Mouse (Mus musculus) stomach, postnatal 0 days (tissue): Measurements from ENCODE around the gene Zfp281. TPM values are rescaled to one million over a fixed set of nuclear protein-coding genes. Genes with fewer than 3 reads are reported as not detected.

Experiments
- ATAC-seq: fragments of 200-750 bp; cut with Nextera tagmentation; 2 replicates; pipeline ENCODE4 v1.8.0; 2017; ENCODE audit not compliant: low FRiP score, low TSS enrichment
- DNase-seq: peaks from one replicate; pipeline ENCODE4 v3.0.0-alpha.2; 2016; ENCODE audit warnings: low spot score
- H3K27ac ChIP-seq: fragments of 300-500 bp; sonication (generic); replicated peaks from 2 replicates; pipeline ENCODE4 v1.5.1; 2014; ENCODE audit warnings: mild to moderate bottlenecking, control low read depth
- H3K27me3 ChIP-seq: fragments of 300-500 bp; sonication (generic); 2 replicates; pipeline ENCODE4 v1.6.1; 2014; ENCODE audit warnings: low read length; ENCODE audit not compliant: control insufficient read depth, insufficient read depth
- H3K36me3 ChIP-seq: fragments of 300-500 bp; sonication (generic); 2 replicates; pipeline ENCODE4 v1.6.1; 2014; ENCODE audit warnings: low read length, mixed read lengths; ENCODE audit not compliant: control insufficient read depth, insufficient read depth
- H3K4me1 ChIP-seq: fragments of 300-500 bp; sonication (generic); replicated peaks from 2 replicates; pipeline ENCODE4 v1.6.1; 2014; ENCODE audit warnings: antibody characterized with exemption; ENCODE audit not compliant: control insufficient read depth, insufficient read depth
- H3K4me2 ChIP-seq: fragments of 300-500 bp; sonication (generic); replicated peaks from 2 replicates; pipeline ENCODE4 v1.6.1; 2014; ENCODE audit warnings: low read depth, mild to moderate bottlenecking, control low read depth, moderate library complexity
- H3K4me3 ChIP-seq: fragments of 300-500 bp; sonication (generic); 2 replicates; pipeline ENCODE4 v1.5.1; 2014; ENCODE audit warnings: low read depth, low read length, control low read depth
- H3K9ac ChIP-seq: fragments of 300-500 bp; sonication (generic); 2 replicates; pipeline ENCODE4 v1.6.1; 2014; ENCODE audit warnings: mild to moderate bottlenecking, low read length, control low read depth, mixed read lengths
- H3K9me3 ChIP-seq: fragments of 300-500 bp; sonication (generic); 2 replicates; pipeline ENCODE4 v1.6.1; 2016; ENCODE audit warnings: low read length; ENCODE audit not compliant: control insufficient read depth
- CTCF ChIP-seq: IDR thresholded peaks from 2 replicates; pipeline ENCODE4 v1.5.1; 2016; ENCODE audit warnings: antibody characterized with exemption, low read depth, mild to moderate bottlenecking, moderate library complexity
- EP300 ChIP-seq: optimal IDR thresholded peaks from 2 replicates; pipeline ENCODE3; 2016; ENCODE audit warnings: antibody characterized with exemption
- WGBS: fragments of 180-500 bp; shearing (Covaris S2); extraction: QIAGEN DNeasy Blood & Tissue Kit; methylation state at CpG from one replicate; pipeline ENCODE4 v1.1.7; 2014; 5-methylcytosine and 5-hydroxymethylcytosine counted together
- polyA plus RNA-seq: library from polyadenylated mRNA; unstranded; fragments of >200 nt; fragmentation: Nextera tagmentation; extraction: Ambion mirVana; gene quantifications from 2 replicates; pipeline ENCODE4 v1.2.1, GENCODE M21; 2015

Gene Zfp281
- polyA plus RNA-seq, 1 experiment from 2014 or later, result 7.5 TPM

DNA sequence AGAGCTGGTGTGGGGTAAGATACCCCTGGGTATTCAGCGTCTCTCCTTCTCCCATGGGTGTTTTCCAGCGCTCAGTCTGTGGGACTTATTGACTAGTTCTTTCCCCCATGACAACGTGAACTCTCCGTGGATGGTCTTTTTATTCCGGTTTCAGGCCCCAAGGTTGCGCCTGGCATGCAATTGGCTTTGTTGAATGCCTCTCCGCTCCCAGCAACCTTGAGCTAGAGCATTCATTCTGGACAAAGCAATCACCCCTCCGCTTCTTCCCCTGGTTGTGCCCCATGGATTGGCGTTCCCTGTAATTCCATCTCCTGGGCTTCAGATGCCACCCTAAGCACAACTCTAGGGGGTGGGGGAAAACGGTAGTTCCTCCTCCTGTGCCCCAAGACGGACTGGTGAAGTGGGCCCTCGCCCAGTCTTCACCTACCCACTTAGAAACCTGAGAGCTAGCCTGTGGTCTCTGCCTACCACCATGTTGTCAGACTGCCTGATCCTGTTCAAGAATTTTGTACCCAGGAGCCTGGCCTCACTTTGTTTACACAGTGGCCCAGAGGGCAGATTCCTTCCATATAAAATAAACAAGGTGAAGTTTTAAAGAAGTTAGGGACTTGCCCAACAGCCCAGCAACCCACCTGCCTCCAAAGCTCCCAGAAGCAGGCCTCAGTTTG lies 47.2 kb downstream of the Zfp281 start:
- 87% methylated on average over 12 of the region's 12 CpGs for WGBS
- no peak overlapping the region for H3K27ac ChIP-seq

DNA sequence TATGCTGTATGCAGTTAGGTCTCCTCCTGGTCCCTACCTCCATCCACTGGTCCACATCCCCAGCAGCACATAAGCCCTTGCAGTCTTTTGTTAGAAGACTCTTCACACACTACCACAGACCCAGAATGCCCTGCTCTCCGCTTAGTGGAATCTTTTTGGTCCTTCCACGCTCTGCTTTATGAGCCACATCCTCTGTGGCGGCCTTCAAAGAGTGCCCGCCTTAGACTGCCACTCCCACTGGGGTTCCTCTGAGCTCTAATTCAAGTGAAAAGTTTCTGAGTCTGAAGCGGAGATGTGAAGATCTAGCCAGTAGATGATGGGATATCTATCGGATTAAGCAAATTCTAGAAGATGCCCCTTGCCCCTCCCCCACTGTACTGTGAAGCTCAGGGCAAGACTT lies 47.9 kb downstream of the Zfp281 start:
- 83% methylated on average over 6 of the region's 6 CpGs for WGBS
- Histone ChIP-seq H3K36me3 (no peaks in the 10 kb centered on the region), H3K9ac (no peak overlapping the region), H3K4me3 (no peak overlapping the region), H3K4me1 (no peaks in the 10 kb centered on the region; the same call in 1 of the 2 replicates), H3K9me3 (no peaks in the 10 kb centered on the region), H3K27ac (no peak overlapping the region), H3K27me3 (no peaks in the 10 kb centered on the region), H3K4me2 (no peak overlapping the region)
- DNase-seq (no peak), ATAC-seq (no peak)
- TF ChIP-seq EP300 (no peak), CTCF (no peak)

More for the DNA sequence above, 47.2 kb downstream of the Zfp281 start:
- Histone ChIP-seq H3K9me3 (no peaks in the 10 kb centered on the region), H3K4me2 (no peak overlapping the region), H3K4me3 (no peak overlapping the region), H3K4me1 (no peaks in the 10 kb centered on the region; the same call in 1 of the 2 replicates), H3K36me3 (no peaks in the 10 kb centered on the region), H3K27me3 (no peaks in the 10 kb centered on the region), H3K9ac (no peak overlapping the region)
- DNase-seq (no peak), ATAC-seq (no peak)
- no peak for TF ChIP-seq EP300
- TF ChIP-seq CTCF, result no peak

DNA sequence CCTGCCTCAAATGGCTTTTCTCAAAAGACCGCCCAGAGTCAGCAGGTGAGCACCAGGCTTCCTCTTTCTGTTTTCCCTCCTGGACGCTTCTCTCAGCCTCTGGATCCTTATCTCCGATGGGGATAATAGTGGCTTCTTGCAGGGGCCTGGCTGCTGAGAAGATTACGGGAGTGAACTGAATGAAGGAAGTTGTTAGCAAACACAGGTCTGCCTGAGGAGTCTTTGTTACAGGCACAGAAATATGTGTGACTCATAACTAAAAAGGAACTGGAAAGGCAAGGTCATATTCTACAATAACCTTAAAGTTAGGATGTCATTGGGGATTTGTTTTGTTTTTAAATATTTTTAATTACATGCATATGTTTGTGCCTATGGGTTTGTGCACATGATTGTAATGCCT lies 48.6 kb downstream of the Zfp281 start:
- H3K4me3 ChIP-seq, result no peak overlapping the region
- ATAC-seq (no peak), DNase-seq (no peak)
- no peak overlapping the region for H3K9ac ChIP-seq
- H3K4me1 ChIP-seq, result no peaks in the 10 kb centered on the region; the same call in 1 of the 2 replicates
- no peaks in the 10 kb centered on the region for H3K36me3 ChIP-seq
- no peaks in the 10 kb centered on the region for H3K9me3 ChIP-seq
- WGBS, result 54% methylated on average over 4 of the region's 4 CpGs
- no peak for TF ChIP-seq EP300
- no peak for TF ChIP-seq CTCF
- no peaks in the 10 kb centered on the region for H3K27me3 ChIP-seq
- no peak overlapping the region for H3K4me2 ChIP-seq
- no peak overlapping the region for H3K27ac ChIP-seq

DNA sequence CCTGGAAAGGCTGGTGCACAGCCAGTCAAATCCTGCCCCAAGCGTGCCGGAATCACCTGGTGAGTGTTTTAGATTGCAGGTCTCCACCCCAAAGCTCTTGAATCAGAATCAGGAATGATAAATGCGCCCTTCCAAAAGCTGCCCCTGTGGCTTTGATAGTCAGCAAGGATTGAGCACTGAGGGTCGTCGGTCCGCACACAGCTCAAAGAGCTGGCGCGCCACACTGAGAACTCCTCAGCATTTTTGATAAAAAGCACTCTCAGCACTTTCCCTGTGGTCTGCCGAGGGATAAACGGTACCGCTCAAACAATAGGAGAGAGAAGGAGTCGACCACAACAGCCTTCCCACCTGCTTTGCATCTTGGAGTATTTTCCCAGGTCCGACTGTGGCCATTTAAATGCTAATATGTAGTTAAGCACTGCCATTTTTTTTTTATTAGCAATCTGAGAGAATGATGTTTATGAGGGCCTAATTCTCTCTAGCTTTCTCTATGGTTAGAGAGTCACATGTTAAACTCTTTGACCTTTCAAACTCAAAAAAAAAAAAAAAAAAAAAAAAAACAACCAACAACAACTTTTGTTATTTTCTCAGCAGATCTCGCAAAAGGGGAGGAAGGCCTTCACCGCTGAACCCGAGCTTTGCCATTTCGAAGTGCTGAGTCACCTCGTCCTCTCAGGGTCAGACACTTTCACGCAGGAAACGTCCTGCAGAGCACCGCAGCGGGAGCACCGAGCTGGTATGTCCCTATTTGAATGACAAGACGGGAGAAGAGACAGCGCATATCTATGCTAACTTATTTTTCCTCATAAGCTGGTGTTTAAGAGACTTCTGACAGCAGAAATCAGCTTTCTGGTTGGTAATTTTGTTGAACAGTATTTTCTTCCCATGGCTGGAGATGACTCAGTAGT lies 50.1 kb downstream of the Zfp281 start:
- no peak overlapping the region for H3K9ac ChIP-seq
- no peak overlapping the region for H3K4me2 ChIP-seq
- H3K27ac ChIP-seq, result no peak overlapping the region
- no peaks in the 10 kb centered on the region for H3K9me3 ChIP-seq
- H3K4me3 ChIP-seq, result no peak overlapping the region
- TF ChIP-seq CTCF (no peak), EP300 (no peak)
- no peaks in the 10 kb centered on the region for H3K36me3 ChIP-seq
- WGBS, result 47% methylated on average over 25 of the region's 25 CpGs
- no peak for DNase-seq
- H3K27me3 ChIP-seq, result no peaks in the 10 kb centered on the region
- no peaks in the 10 kb centered on the region; the same call in 1 of the 2 replicates for H3K4me1 ChIP-seq
- ATAC-seq, result no peak

DNA sequence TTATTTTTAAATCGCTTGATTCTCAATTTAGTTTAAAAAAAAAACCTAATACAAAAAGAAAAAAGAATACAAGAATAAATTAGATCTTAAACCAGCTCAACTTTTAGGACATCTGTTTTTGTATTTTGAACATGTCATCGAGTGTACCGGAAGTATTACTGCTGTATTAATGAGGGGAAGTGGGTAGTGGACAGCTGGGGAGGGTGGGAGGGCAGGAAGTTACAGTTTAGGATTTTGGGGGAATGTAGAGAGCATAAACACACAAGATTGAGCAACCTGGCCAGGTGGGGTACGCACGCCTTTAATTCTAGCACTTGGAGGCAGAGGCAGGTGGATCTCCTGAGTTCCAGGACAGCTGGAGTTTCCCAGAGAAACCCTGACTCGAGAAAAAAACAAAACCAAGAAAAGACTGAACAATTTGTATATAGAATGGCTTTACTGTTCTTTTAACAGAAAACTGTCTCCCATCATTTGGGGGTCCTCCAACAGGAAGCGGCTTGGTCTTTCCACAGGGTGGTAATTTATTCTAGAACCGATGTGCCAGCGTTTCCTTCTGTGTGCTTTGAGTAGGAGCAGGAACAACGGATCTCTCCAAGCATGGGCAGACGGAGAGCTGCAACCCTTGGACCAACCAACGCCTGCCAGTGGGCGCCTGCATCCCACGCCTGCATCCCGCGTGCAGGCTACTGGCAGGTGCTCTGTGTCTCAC lies 51.2 kb downstream of the Zfp281 start:
- no peak overlapping the region for H3K27ac ChIP-seq
- no peak overlapping the region for H3K4me2 ChIP-seq
- H3K9me3 ChIP-seq, result no peaks in the 10 kb centered on the region
- DNase-seq, result no peak
- no peak for ATAC-seq
- WGBS, result 84% methylated on average over 16 of the region's 16 CpGs
- no peak overlapping the region for H3K4me3 ChIP-seq
- no peak overlapping the region for H3K9ac ChIP-seq
- H3K36me3 ChIP-seq, result no peaks in the 10 kb centered on the region
- TF ChIP-seq EP300, result no peak
- TF ChIP-seq CTCF, result no peak
- no peaks in the 10 kb centered on the region for H3K27me3 ChIP-seq
- no peaks in the 10 kb centered on the region for H3K4me1 ChIP-seq
